Mouse (Mus musculus): Measurements from ENCODE around the gene Ints3. TPM values are rescaled to one million over a fixed set of nuclear protein-coding genes. Genes with fewer than 3 reads are reported as not detected.

Gene Ints3
- 24.1 TPM for polyA plus RNA-seq (2014; fragmentation: Illumina TruSeq; extraction: RNeasy Lipid Tissue Mini Kit (QIAGEN cat#74804))

GRCm38 (mm10) chr3:90433381-90434020 is at the start of gene Ints3:
Ints3 (minus strand) TSS chr3:90433622.

GRCm38 (mm10) chr3:90475831-90476611 is 42.6 kb upstream of the Ints3 start, which contains the start of gene Ilf2:
Ilf2 (plus strand) TSS chr3:90476126.

GRCm38 (mm10) chr3:90465686-90466310 is 32.4 kb upstream of the Ints3 start, which contains the start of gene Npr1:
Npr1 (minus strand) TSS chr3:90465866.

GRCm38 (mm10) chr3:90389511-90390490 is 43.6 kb downstream of the Ints3 start, which contains the start of gene Slc27a3:
Slc27a3 (minus strand) TSS chr3:90389938.

Other genes with a start within 250 kb of the Ints3 start
- 2,493 TPM for gene Rps27, start 220.0 kb downstream of the Ints3 start, polyA plus RNA-seq (2014; fragmentation: Illumina TruSeq; extraction: RNeasy Lipid Tissue Mini Kit (QIAGEN cat#74804))
- gene Rab13, start 219.9 kb downstream of the Ints3 start, polyA plus RNA-seq (2014; fragmentation: Illumina TruSeq; extraction: RNeasy Lipid Tissue Mini Kit (QIAGEN cat#74804)): 13.7 TPM
- 97.8 TPM for gene Jtb, start 202.0 kb downstream of the Ints3 start, polyA plus RNA-seq (2014; fragmentation: Illumina TruSeq; extraction: RNeasy Lipid Tissue Mini Kit (QIAGEN cat#74804))
- gene Creb3l4, start 190.1 kb downstream of the Ints3 start, polyA plus RNA-seq (2014; fragmentation: Illumina TruSeq; extraction: RNeasy Lipid Tissue Mini Kit (QIAGEN cat#74804)): 4.3 TPM
- 139 TPM for gene Slc39a1, start 185.4 kb downstream of the Ints3 start, polyA plus RNA-seq (2014; fragmentation: Illumina TruSeq; extraction: RNeasy Lipid Tissue Mini Kit (QIAGEN cat#74804))
- gene Crtc2, start 179.5 kb downstream of the Ints3 start, polyA plus RNA-seq (2014; fragmentation: Illumina TruSeq; extraction: RNeasy Lipid Tissue Mini Kit (QIAGEN cat#74804)): 6.5 TPM
- 1.3 TPM for gene Dennd4b, start 168.4 kb downstream of the Ints3 start, polyA plus RNA-seq (2014; fragmentation: Illumina TruSeq; extraction: RNeasy Lipid Tissue Mini Kit (QIAGEN cat#74804))
- 103 TPM for gene Gatad2b, start 140.4 kb downstream of the Ints3 start, polyA plus RNA-seq (2014; fragmentation: Illumina TruSeq; extraction: RNeasy Lipid Tissue Mini Kit (QIAGEN cat#74804))
- not detected for gene Slc27a3, start 43.7 kb downstream of the Ints3 start, polyA plus RNA-seq (2014; fragmentation: Illumina TruSeq; extraction: RNeasy Lipid Tissue Mini Kit (QIAGEN cat#74804))
- gene Npr1, start 32.2 kb upstream of the Ints3 start, polyA plus RNA-seq (2014; fragmentation: Illumina TruSeq; extraction: RNeasy Lipid Tissue Mini Kit (QIAGEN cat#74804)): 36.4 TPM
- gene Ilf2, start 42.5 kb upstream of the Ints3 start, polyA plus RNA-seq (2014; fragmentation: Illumina TruSeq; extraction: RNeasy Lipid Tissue Mini Kit (QIAGEN cat#74804)): 94.7 TPM
- gene Snapin, start 57.4 kb upstream of the Ints3 start, polyA plus RNA-seq (2014; fragmentation: Illumina TruSeq; extraction: RNeasy Lipid Tissue Mini Kit (QIAGEN cat#74804)): 154 TPM
- gene Chtop, start 75.9 kb upstream of the Ints3 start, polyA plus RNA-seq (2014; fragmentation: Illumina TruSeq; extraction: RNeasy Lipid Tissue Mini Kit (QIAGEN cat#74804)): 220 TPM
- 29.9 TPM for gene S100a1, start 80.8 kb upstream of the Ints3 start, polyA plus RNA-seq (2014; fragmentation: Illumina TruSeq; extraction: RNeasy Lipid Tissue Mini Kit (QIAGEN cat#74804))
- gene S100a13, start 80.8 kb upstream of the Ints3 start, polyA plus RNA-seq (2014; fragmentation: Illumina TruSeq; extraction: RNeasy Lipid Tissue Mini Kit (QIAGEN cat#74804)): 2.6 TPM
- not detected for gene S100a14, start 93.2 kb upstream of the Ints3 start, polyA plus RNA-seq (2014; fragmentation: Illumina TruSeq; extraction: RNeasy Lipid Tissue Mini Kit (QIAGEN cat#74804))
- gene S100a16, start 103.6 kb upstream of the Ints3 start, polyA plus RNA-seq (2014; fragmentation: Illumina TruSeq; extraction: RNeasy Lipid Tissue Mini Kit (QIAGEN cat#74804)): 29.2 TPM
- not detected for gene S100a3, start 127.0 kb upstream of the Ints3 start, polyA plus RNA-seq (2014; fragmentation: Illumina TruSeq; extraction: RNeasy Lipid Tissue Mini Kit (QIAGEN cat#74804))
- gene S100a2, start 156.6 kb upstream of the Ints3 start, polyA plus RNA-seq (2014; fragmentation: Illumina TruSeq; extraction: RNeasy Lipid Tissue Mini Kit (QIAGEN cat#74804)): not detected
- not detected for gene Gm42674, start 168.3 kb upstream of the Ints3 start, polyA plus RNA-seq (2014; fragmentation: Illumina TruSeq; extraction: RNeasy Lipid Tissue Mini Kit (QIAGEN cat#74804))
- 21.9 TPM for gene S100a4, start 170.1 kb upstream of the Ints3 start, polyA plus RNA-seq (2014; fragmentation: Illumina TruSeq; extraction: RNeasy Lipid Tissue Mini Kit (QIAGEN cat#74804))
- gene S100a5, start 174.9 kb upstream of the Ints3 start, polyA plus RNA-seq (2014; fragmentation: Illumina TruSeq; extraction: RNeasy Lipid Tissue Mini Kit (QIAGEN cat#74804)): not detected
- gene S100a6, start 179.3 kb upstream of the Ints3 start, polyA plus RNA-seq (2014; fragmentation: Illumina TruSeq; extraction: RNeasy Lipid Tissue Mini Kit (QIAGEN cat#74804)): 45.3 TPM
- gene S100a7a, start 220.4 kb upstream of the Ints3 start, polyA plus RNA-seq (2014; fragmentation: Illumina TruSeq; extraction: RNeasy Lipid Tissue Mini Kit (QIAGEN cat#74804)): not detected
- gene S100a8, start 235.4 kb upstream of the Ints3 start, polyA plus RNA-seq (2014; fragmentation: Illumina TruSeq; extraction: RNeasy Lipid Tissue Mini Kit (QIAGEN cat#74804)): 6.4 TPM